Mouse (Mus musculus) erythroblast, embryonic 14.5 days (primary cell): ENCODE data around the gene Sik1.

Experiments
- GATA1 ChIP-seq: IDR thresholded peaks from 2 replicates; pipeline ENCODE4 v1.6.1; 2012; ENCODE audit warnings: low read length, inconsistent platforms, mixed read lengths
- TAL1 ChIP-seq: IDR thresholded peaks from 3 replicates; pipeline ENCODE4 v1.6.1; 2012; ENCODE audit warnings: low read length, inconsistent platforms, mixed read lengths

- TF ChIP-seq TAL1 (no peak), GATA1 (no peak)
Observed at GRCm38 (mm10) chr17:31902630-31903198, 47.1 kb upstream of the Sik1 start.
